Mouse (Mus musculus): ENCODE results near the gene Rps6ka2.
"Not testable (repeated sequence)": the region's sequence is repeated elsewhere in the genome, so short reads cannot be mapped to it uniquely, and the experiment has no call there.

DNA sequence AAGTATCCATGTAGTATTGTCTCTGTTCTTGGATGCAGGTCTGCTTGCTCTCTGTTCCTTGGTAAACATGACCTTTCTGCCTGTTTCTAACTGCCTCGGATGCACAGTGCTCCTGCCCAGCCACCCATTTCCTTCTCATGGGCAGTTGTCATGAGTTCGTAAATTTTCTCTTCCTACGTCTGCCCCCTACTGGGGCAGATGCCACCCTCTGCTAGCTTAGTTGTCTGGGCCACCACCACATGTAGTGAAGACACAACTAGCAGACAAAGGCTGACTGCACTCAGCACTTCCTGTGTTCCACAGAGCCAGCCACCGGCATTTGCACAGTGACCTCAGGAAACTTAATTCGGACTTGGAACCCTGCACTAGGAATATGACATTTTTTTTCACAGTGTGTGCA lies 162.8 kb downstream of the Rps6ka2 start:
- TF ChIP-seq GATA1, TAL1 (IDR thresholded peaks at IDR 0.05; ENCODE audit: low read length): not testable (repeated sequence)

Data from erythroblast, embryonic 14.5 days (primary cell).